Mouse (Mus musculus) liver, adult (tissue): ENCODE data around the gene Tmem115.
A peak's percentile ranks its signal among the peaks of the same experiment; 100 is the strongest.

Experiments used
- GATA4 ChIP-seq: IDR thresholded peaks from 2 replicates; pipeline ENCODE4 v1.6.1; 2014; ENCODE audit warnings: mild to moderate bottlenecking, low read length; ENCODE audit not compliant: insufficient replicate concordance

The Tmem115 gene

GRCm38 (mm10) chr9:107570016-107570415 lies 36.3 kb downstream of the Tmem115 start:
- no peak for TF ChIP-seq GATA4

- TF ChIP-seq GATA4, result no peak
These were observed 37.1 kb downstream of the Tmem115 start for GRCm38 (mm10) chr9:107570845-107571244.

GRCm38 (mm10) chr9:107571534-107572326 lies 38.0 kb downstream of the Tmem115 start:
- TF ChIP-seq GATA4, result peak; percentile 97

- TF ChIP-seq GATA4, result no peak
These were observed 38.5 kb downstream of the Tmem115 start for GRCm38 (mm10) chr9:107572327-107572662.

GRCm38 (mm10) chr9:107575579-107576356 lies 42.0 kb downstream of the Tmem115 start:
- no peak for TF ChIP-seq GATA4

GRCm38 (mm10) chr9:107576357-107577107 lies 42.8 kb downstream of the Tmem115 start, which contains the start of gene Hyal1:
Gene Hyal1, plus strand, starts transcription at chr9:107576927.
- TF ChIP-seq GATA4, result no peak; the same call in 1 of the 2 replicates

- no peak for TF ChIP-seq GATA4
These were observed 44.1 kb downstream of the Tmem115 start for GRCm38 (mm10) chr9:107577871-107578270.

GRCm38 (mm10) chr9:107578587-107578986 lies 44.8 kb downstream of the Tmem115 start, which contains the start of gene Naa80:
Gene Naa80, plus strand, starts transcription at chr9:107578887.
- TF ChIP-seq GATA4, result no peak

- TF ChIP-seq GATA4, result no peak
These were observed 45.5 kb downstream of the Tmem115 start for GRCm38 (mm10) chr9:107579023-107579900.

GRCm38 (mm10) chr9:107580501-107581317 lies 47.0 kb downstream of the Tmem115 start, which contains the start of gene Hyal3:
Gene Hyal3, plus strand, starts transcription at chr9:107580818.
- TF ChIP-seq GATA4, result no peak

- no peak for TF ChIP-seq GATA4
These were observed 47.8 kb downstream of the Tmem115 start for GRCm38 (mm10) chr9:107581584-107581983.

GRCm38 (mm10) chr9:107582509-107583062 lies 48.8 kb downstream of the Tmem115 start:
- no peak for TF ChIP-seq GATA4

GRCm38 (mm10) chr9:107583174-107583573 lies 49.4 kb downstream of the Tmem115 start:
- no peak for TF ChIP-seq GATA4
